Mouse (Mus musculus) right cerebral cortex, adult 2 months (tissue): ENCODE measurements at regions not wholly inside any gene's neighbourhood (a gene's known extent, or its start where the extent isn't known, plus 50 kb on each side); places are given as distances from the start of the nearest gene placed in this dataset.

Experiments used
- DNase-seq, 2 experiments: peaks; one replicate each; pipeline ENCODE4 v3.0.0; 2021 to 2022; ENCODE audit warnings: low spot score in 2 of 2

GRCm38 (mm10) chr14:46706462-46706861 is 53.9 kb upstream of the Cdkn3 start:
- DNase-seq, result no peak

- peak in 1 of 2 experiments; percentile 5 for DNase-seq
These were observed 56.0 kb upstream of the Cdkn3 start for GRCm38 (mm10) chr14:46704316-46704751.

- DNase-seq, result peak; percentile 26 to 39
These were observed 57.5 kb upstream of the Cdkn3 start for GRCm38 (mm10) chr14:46702669-46703435.

GRCm38 (mm10) chr14:46692571-46692970 is 67.8 kb upstream of the Cdkn3 start:
- DNase-seq, result no peak

GRCm38 (mm10) chr14:46692067-46692466 is 68.3 kb upstream of the Cdkn3 start:
- DNase-seq, result no peak

GRCm38 (mm10) chr14:46682728-46683127 is 77.6 kb upstream of the Cdkn3 start:
- DNase-seq, result no peak

GRCm38 (mm10) chr14:46678935-46679334 is 81.4 kb upstream of the Cdkn3 start:
- DNase-seq, result no peak

- DNase-seq, result no peak
These were observed 88.7 kb upstream of the Cdkn3 start for GRCm38 (mm10) chr14:46671482-46672225.

- DNase-seq, result no peak
These were observed 89.3 kb upstream of the Cdkn3 start for GRCm38 (mm10) chr14:46671062-46671461.

GRCm38 (mm10) chr14:46670221-46671046 is 89.9 kb upstream of the Cdkn3 start:
- no peak for DNase-seq

GRCm38 (mm10) chr14:46668275-46668674 is 92.1 kb upstream of the Cdkn3 start:
- DNase-seq, result no peak

- DNase-seq, result no peak
These were observed 96.0 kb upstream of the Cdkn3 start for GRCm38 (mm10) chr14:46664305-46664704.

GRCm38 (mm10) chr14:46663529-46663928 is 96.8 kb upstream of the Cdkn3 start:
- DNase-seq, result no peak

- DNase-seq, result no peak
These were observed 98.4 kb upstream of the Cdkn3 start for GRCm38 (mm10) chr14:46661792-46662545.

- DNase-seq, result no peak
These were observed 99.1 kb upstream of the Cdkn3 start for GRCm38 (mm10) chr14:46661118-46661791.

GRCm38 (mm10) chr14:46659365-46659764 is 101.0 kb upstream of the Cdkn3 start:
- DNase-seq, result no peak

- DNase-seq, result no peak
These were observed 104.1 kb upstream of the Cdkn3 start for GRCm38 (mm10) chr14:46656249-46656648.

- no peak for DNase-seq
These were observed 112.9 kb upstream of the Cdkn3 start for GRCm38 (mm10) chr14:46647319-46647974.

GRCm38 (mm10) chr14:46646673-46647318 is 113.5 kb upstream of the Cdkn3 start:
- no peak for DNase-seq
